Mouse (Mus musculus) left cerebral cortex, postnatal 10 days (tissue): ENCODE results near the gene Klhl25. TPM values are rescaled to one million over a fixed set of nuclear protein-coding genes. Genes with fewer than 3 reads are reported as not detected.
A peak's percentile ranks its signal among the peaks of the same experiment; 100 is the strongest.
"Not testable (repeated sequence)": the region's sequence is repeated elsewhere in the genome, so short reads cannot be mapped to it uniquely, and the experiment has no call there.

Source experiments
- DNase-seq, 2 experiments: peaks; one replicate each; pipeline ENCODE4 v3.0.0; 2021 to 2022; ENCODE audit warnings: low spot score in 2 of 2, mixed read lengths in 1 of 2; ENCODE audit errors: extremely low spot score in 1 of 2
- intact Hi-C: fragments of 180-260 bp; cut with DNase I; formaldehyde crosslinking; loops from one replicate; pipeline ENCODE4 v1.15.1; 2025
- total RNA-seq, 2 experiments: library from RNA; stranded (reverse); gene quantifications; 2 replicates each; pipeline ENCODE4 v1.2.3; 2021

The Klhl25 gene
- total RNA-seq, 2 experiments from 2014 or later, result 13.3 to 18.5 TPM

GRCm38 (mm10) chr7:75863248-75863911 lies 15.3 kb downstream of the Klhl25 start:
- intact Hi-C loops, result loop anchor here (5.0 kb wide), 1 partner anchor 101 kb away; no protein-coding TSS in a partner anchor
- not testable (repeated sequence) for DNase-seq

- DNase-seq, result no peak
- intact Hi-C loops, result no loop called here
Measured at GRCm38 (mm10) chr7:75865026-75865425, 16.9 kb downstream of the Klhl25 start.

- intact Hi-C loops, result no loop called here
- no peak for DNase-seq
Measured at GRCm38 (mm10) chr7:75866557-75866956, 18.4 kb downstream of the Klhl25 start.

- intact Hi-C loops, result no loop called here
- no peak for DNase-seq
Measured at GRCm38 (mm10) chr7:75868687-75869086, 20.6 kb downstream of the Klhl25 start.

GRCm38 (mm10) chr7:75870551-75870950 lies 22.4 kb downstream of the Klhl25 start:
- intact Hi-C loops, result no loop called here
- no peak for DNase-seq

- DNase-seq, result no peak
- intact Hi-C loops, result no loop called here
Measured at GRCm38 (mm10) chr7:75872255-75872654, 24.1 kb downstream of the Klhl25 start.

GRCm38 (mm10) chr7:75872697-75873096 lies 24.6 kb downstream of the Klhl25 start:
- intact Hi-C loops, result no loop called here
- no peak for DNase-seq

- no peak for DNase-seq
- intact Hi-C loops, result no loop called here
Measured at GRCm38 (mm10) chr7:75873216-75873615, 25.1 kb downstream of the Klhl25 start.

- intact Hi-C loops, result no loop called here
- DNase-seq, result no peak
Measured at GRCm38 (mm10) chr7:75873746-75874145, 25.6 kb downstream of the Klhl25 start.

GRCm38 (mm10) chr7:75879436-75879835 lies 31.3 kb downstream of the Klhl25 start:
- DNase-seq, intact Hi-C loops: not testable (repeated sequence)

- intact Hi-C loops, result loop anchor here (2.0 to 5.0 kb wide), 3 partner anchors 51 to 313 kb away; no protein-coding TSS in a partner anchor
- DNase-seq, result no peak
Measured at GRCm38 (mm10) chr7:75880236-75880635, 32.1 kb downstream of the Klhl25 start.

- DNase-seq, result peak; percentile 80 to 87
- intact Hi-C loops, result loop anchor here (2.0 to 5.0 kb wide), 3 partner anchors 52 to 313 kb away; no protein-coding TSS in a partner anchor
Measured at GRCm38 (mm10) chr7:75880650-75881049, 32.5 kb downstream of the Klhl25 start.

- intact Hi-C loops, result loop anchor here (2.0 to 5.0 kb wide), 3 partner anchors 53 to 314 kb away; no protein-coding TSS in a partner anchor
- no peak for DNase-seq
Measured at GRCm38 (mm10) chr7:75881376-75881775, 33.3 kb downstream of the Klhl25 start.

GRCm38 (mm10) chr7:75881791-75882190 lies 33.7 kb downstream of the Klhl25 start:
- intact Hi-C loops, result loop anchor here (2.0 to 5.0 kb wide), 3 partner anchors 53 to 314 kb away; no protein-coding TSS in a partner anchor
- no peak for DNase-seq

- intact Hi-C loops, result loop anchor here (10.0 kb wide), 1 partner anchor 517 kb away; no protein-coding TSS in a partner anchor
- no peak for DNase-seq
Measured at GRCm38 (mm10) chr7:75891466-75891865, 43.4 kb downstream of the Klhl25 start.

- no peak for DNase-seq
- intact Hi-C loops, result loop anchor here (10.0 kb wide), 1 partner anchor 518 kb away; no protein-coding TSS in a partner anchor
Measured at GRCm38 (mm10) chr7:75892737-75893136, 44.6 kb downstream of the Klhl25 start.

- intact Hi-C loops, result loop anchor here (10.0 kb wide), 1 partner anchor 519 kb away; no protein-coding TSS in a partner anchor
- DNase-seq, result no peak
Measured at GRCm38 (mm10) chr7:75893709-75894108, 45.6 kb downstream of the Klhl25 start.

- DNase-seq, result no peak
- intact Hi-C loops, result loop anchor here (10.0 kb wide), 1 partner anchor 522 kb away; no protein-coding TSS in a partner anchor
Measured at GRCm38 (mm10) chr7:75897041-75897440, 48.9 kb downstream of the Klhl25 start.

- intact Hi-C loops, result loop anchor here (10.0 kb wide), 1 partner anchor 524 kb away; no protein-coding TSS in a partner anchor
- DNase-seq, result no peak
Measured at GRCm38 (mm10) chr7:75899102-75899501, 51.0 kb downstream of the Klhl25 start.

- DNase-seq, result no peak
- intact Hi-C loops, result loop anchor here (10.0 kb wide), 1 partner anchor 525 kb away; no protein-coding TSS in a partner anchor
Measured at GRCm38 (mm10) chr7:75899517-75899916, 51.4 kb downstream of the Klhl25 start.
